Mouse (Mus musculus) midbrain, embryonic 14.5 days (tissue): Measurements from ENCODE around the gene Lrp1. TPM values are rescaled to one million over a fixed set of nuclear protein-coding genes. Genes with fewer than 3 reads are reported as not detected.

Experiments used
- ATAC-seq: fragments of 200-750 bp; cut with Nextera tagmentation; 2 replicates; pipeline ENCODE4 v1.8.0; 2017; ENCODE audit warnings: moderate number of reproducible peaks, moderate library complexity; ENCODE audit not compliant: low FRiP score, low TSS enrichment
- DNase-seq: peaks from one replicate; pipeline ENCODE4 v3.0.0-alpha.2; 2015
- H3K27ac ChIP-seq: fragments of 300-500 bp; sonication (generic); replicated peaks from 2 replicates; pipeline ENCODE4 v1.5.1; 2014; ENCODE audit warnings: mild to moderate bottlenecking, low read depth, low read length, moderate library complexity
- H3K27me3 ChIP-seq: fragments of 300-500 bp; sonication (generic); 2 replicates; pipeline ENCODE4 v1.6.1; 2014; ENCODE audit warnings: low read length, control low read depth, mixed read lengths; ENCODE audit not compliant: control insufficient read depth, insufficient read depth
- H3K36me3 ChIP-seq: fragments of 300-500 bp; sonication (generic); 2 replicates; pipeline ENCODE4 v1.6.1; 2014; ENCODE audit warnings: low read length, control low read depth; ENCODE audit not compliant: control insufficient read depth, insufficient read depth
- H3K4me1 ChIP-seq: fragments of 300-500 bp; sonication (generic); 2 replicates; pipeline ENCODE4 v1.6.1; 2014; ENCODE audit warnings: mild to moderate bottlenecking, antibody characterized with exemption, low read length, control low read depth; ENCODE audit not compliant: control insufficient read depth, insufficient read depth
- H3K4me2 ChIP-seq: fragments of 300-500 bp; sonication (generic); 2 replicates; pipeline ENCODE4 v1.6.1; 2014; ENCODE audit warnings: mild to moderate bottlenecking, low read length, moderate library complexity
- H3K4me3 ChIP-seq: fragments of 300-500 bp; sonication (generic); replicated peaks from 2 replicates; pipeline ENCODE4 v1.5.1; 2014; ENCODE audit warnings: low read depth, low read length
- H3K9ac ChIP-seq: fragments of 300-500 bp; sonication (generic); replicated peaks from 2 replicates; pipeline ENCODE4 v1.6.1; 2014; ENCODE audit warnings: mild to moderate bottlenecking, low read length, moderate library complexity
- H3K9me3 ChIP-seq: fragments of 300-500 bp; sonication (generic); 2 replicates; pipeline ENCODE4 v1.6.1; 2016; ENCODE audit warnings: low read length, control low read depth, mixed read lengths; ENCODE audit not compliant: control insufficient read depth
- WGBS: fragments of 180-500 bp; shearing (Covaris S2); extraction: QIAGEN DNeasy Blood & Tissue Kit; methylation state at CpG from one replicate; pipeline ENCODE4 v1.1.7; 2014; 5-methylcytosine and 5-hydroxymethylcytosine counted together
- polyA plus RNA-seq: library from polyadenylated mRNA; unstranded; fragments of >200 nt; fragmentation: Nextera tagmentation; extraction: Ambion mirVana; gene quantifications from 2 replicates; pipeline ENCODE4 v1.2.1, GENCODE M21; 2014

Gene Lrp1
- polyA plus RNA-seq, 1 experiment from 2014 or later = 131 TPM

- ATAC-seq = no peak
- peaks cover 45% of the 10 kb centered on the region for H3K36me3 ChIP-seq
- H3K27ac ChIP-seq = peak overlapping the region; percentile 26; the same call in 1 of the 2 replicates
- no peaks in the 10 kb centered on the region for H3K9me3 ChIP-seq
- peak overlapping the region; percentile 21; the same call in 1 of the 2 replicates for H3K4me2 ChIP-seq
- 22% methylated on average over 12 of the region's 12 CpGs for WGBS
- peak; percentile 24 for DNase-seq
- no peak overlapping the region for H3K4me3 ChIP-seq
- H3K9ac ChIP-seq = 0 out of 2 replicates have a peak overlapping the region, but pooled peaks have one; percentile 16
- no peaks in the 10 kb centered on the region for H3K27me3 ChIP-seq
- peaks cover 55% of the 10 kb centered on the region for H3K4me1 ChIP-seq
Observed at GRCm38 (mm10) chr10:127614236-127615033, 6.5 kb downstream of the Lrp1 start.

DNA sequence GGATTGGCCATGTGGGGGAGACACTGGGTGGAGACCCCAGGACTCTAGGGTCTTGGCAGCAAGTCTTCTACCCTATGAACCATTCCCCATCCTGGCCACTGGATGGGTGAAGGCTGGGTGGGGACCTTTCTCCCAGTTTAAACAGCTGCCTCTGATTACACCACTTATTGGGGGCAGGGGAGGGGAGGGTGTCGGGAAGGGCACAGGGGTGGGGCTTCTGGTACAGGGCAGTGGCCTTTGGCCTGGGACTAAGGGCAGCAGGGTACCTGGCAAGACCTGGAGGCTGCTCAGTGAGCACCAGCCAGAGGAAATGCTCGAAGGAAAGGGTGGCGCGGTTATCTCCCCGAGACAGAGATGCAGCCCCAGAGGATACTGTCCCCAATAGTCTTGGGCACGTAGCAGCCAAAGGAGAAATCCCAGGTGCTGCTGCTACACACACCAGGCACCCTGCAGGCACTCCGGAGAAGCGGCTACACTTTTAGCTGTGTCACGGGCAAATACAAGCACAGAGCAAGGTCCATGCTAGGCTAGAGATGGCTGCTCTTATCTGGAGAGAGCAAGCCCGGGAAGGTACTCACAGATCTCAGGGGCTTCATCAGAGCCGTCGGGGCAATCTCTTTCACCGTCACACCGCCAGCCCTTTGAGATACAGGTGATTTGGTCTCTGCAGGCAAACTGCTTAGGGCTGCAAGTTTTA is 8.7 kb downstream of the Lrp1 start:
- Histone ChIP-seq H3K4me1 (peaks cover 34% of the 10 kb centered on the region), H3K27me3 (no peaks in the 10 kb centered on the region), H3K9me3 (no peaks in the 10 kb centered on the region), H3K4me2 (no peak overlapping the region), H3K27ac (no peak overlapping the region), H3K4me3 (no peak overlapping the region), H3K9ac (no peak overlapping the region), H3K36me3 (peaks cover 63% of the 10 kb centered on the region)
- ATAC-seq (no peak), DNase-seq (no peak)
- 92% methylated on average over 14 of the region's 14 CpGs for WGBS

GRCm38 (mm10) chr10:127610066-127610415 is 10.9 kb downstream of the Lrp1 start:
- ATAC-seq = no peak
- Histone ChIP-seq H3K9me3 (no peaks in the 10 kb centered on the region), H3K27ac (no peak overlapping the region), H3K4me2 (no peak overlapping the region), H3K4me1 (peaks cover 12% of the 10 kb centered on the region), H3K9ac (no peak overlapping the region), H3K36me3 (peaks cover 81% of the 10 kb centered on the region), H3K27me3 (no peaks in the 10 kb centered on the region), H3K4me3 (no peak overlapping the region)
- 91% methylated on average over 9 of the region's 9 CpGs for WGBS
- DNase-seq = no peak

DNA sequence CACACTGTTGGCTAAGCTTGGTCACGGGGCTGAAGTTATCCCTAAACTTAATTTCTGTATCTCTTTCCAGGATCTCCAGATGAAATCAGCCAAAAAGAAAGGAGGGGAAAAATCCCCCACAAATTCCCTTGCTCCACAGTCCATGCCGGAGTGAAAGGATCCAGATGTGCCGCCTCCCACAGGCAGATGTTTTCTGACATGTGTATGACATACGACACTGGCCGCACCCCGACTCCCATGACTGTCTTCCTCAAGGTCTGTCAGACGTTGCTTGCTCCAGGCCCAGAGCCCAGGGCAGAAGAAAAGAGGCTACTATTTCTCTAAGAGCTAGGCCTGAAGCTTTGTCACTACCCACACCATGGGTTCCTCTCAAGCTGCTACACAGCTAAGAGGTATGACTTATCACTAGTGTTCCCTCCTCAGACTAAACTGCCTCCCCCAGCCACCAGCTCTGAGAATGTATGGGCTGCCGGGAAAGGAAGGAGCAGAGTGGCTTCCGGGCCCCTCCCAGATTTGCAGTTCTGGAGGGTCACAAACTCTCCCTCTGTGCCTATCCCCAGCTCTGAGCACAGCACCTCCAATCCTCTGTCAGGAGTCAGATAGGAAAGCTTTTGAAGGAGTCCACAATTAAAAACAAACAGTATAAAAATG is 11.4 kb downstream of the Lrp1 start:
- Histone ChIP-seq H3K36me3 (peaks cover 86% of the 10 kb centered on the region), H3K27me3 (no peaks in the 10 kb centered on the region), H3K4me2 (no peak overlapping the region), H3K9me3 (no peaks in the 10 kb centered on the region), H3K27ac (no peak overlapping the region), H3K9ac (no peak overlapping the region), H3K4me3 (no peak overlapping the region), H3K4me1 (peaks cover 7% of the 10 kb centered on the region)
- 88% methylated on average over 9 of the region's 9 CpGs for WGBS
- ATAC-seq = no peak
- no peak for DNase-seq

GRCm38 (mm10) chr10:127607059-127607458 is 13.9 kb downstream of the Lrp1 start:
- Histone ChIP-seq H3K4me2 (no peak overlapping the region), H3K27ac (no peak overlapping the region), H3K27me3 (no peaks in the 10 kb centered on the region), H3K36me3 (peaks cover 97% of the 10 kb centered on the region), H3K9ac (no peak overlapping the region), H3K4me1 (no peaks in the 10 kb centered on the region), H3K9me3 (no peaks in the 10 kb centered on the region), H3K4me3 (no peak overlapping the region)
- no peak for ATAC-seq
- DNase-seq = no peak
- WGBS = 91% methylated on average over 7 of the region's 7 CpGs

GRCm38 (mm10) chr10:127605756-127606155 is 15.2 kb downstream of the Lrp1 start:
- Histone ChIP-seq H3K27ac (no peak overlapping the region), H3K9ac (no peak overlapping the region), H3K9me3 (no peaks in the 10 kb centered on the region), H3K4me1 (no peaks in the 10 kb centered on the region), H3K4me2 (no peak overlapping the region), H3K27me3 (no peaks in the 10 kb centered on the region), H3K4me3 (no peak overlapping the region), H3K36me3 (peaks cover 98% of the 10 kb centered on the region)
- WGBS = 94% methylated on average over 9 of the region's 9 CpGs
- ATAC-seq (no peak), DNase-seq (no peak)

DNA sequence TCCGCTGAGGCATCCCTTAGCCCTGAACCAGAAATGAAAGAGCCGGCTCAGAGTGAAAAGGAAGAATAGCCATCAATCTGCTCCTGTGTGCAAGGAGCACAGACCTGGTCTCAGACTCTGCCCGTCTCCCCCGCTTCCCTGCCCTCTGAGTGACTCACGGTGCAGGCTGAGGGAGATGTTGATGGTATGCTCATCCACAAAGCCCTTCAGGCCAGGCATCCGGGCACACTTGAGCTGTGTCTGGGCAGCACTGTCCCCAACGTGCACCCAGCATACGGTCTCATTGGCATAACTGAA is 15.7 kb downstream of the Lrp1 start:
- DNase-seq = no peak
- H3K9ac ChIP-seq = no peak overlapping the region
- H3K36me3 ChIP-seq = peaks cover 98% of the 10 kb centered on the region
- no peaks in the 10 kb centered on the region for H3K4me1 ChIP-seq
- H3K4me2 ChIP-seq = no peak overlapping the region
- H3K27me3 ChIP-seq = no peaks in the 10 kb centered on the region
- H3K27ac ChIP-seq = no peak overlapping the region
- no peak for ATAC-seq
- H3K9me3 ChIP-seq = no peaks in the 10 kb centered on the region
- no peak overlapping the region for H3K4me3 ChIP-seq
- WGBS = 92% methylated on average over 8 of the region's 8 CpGs

DNA sequence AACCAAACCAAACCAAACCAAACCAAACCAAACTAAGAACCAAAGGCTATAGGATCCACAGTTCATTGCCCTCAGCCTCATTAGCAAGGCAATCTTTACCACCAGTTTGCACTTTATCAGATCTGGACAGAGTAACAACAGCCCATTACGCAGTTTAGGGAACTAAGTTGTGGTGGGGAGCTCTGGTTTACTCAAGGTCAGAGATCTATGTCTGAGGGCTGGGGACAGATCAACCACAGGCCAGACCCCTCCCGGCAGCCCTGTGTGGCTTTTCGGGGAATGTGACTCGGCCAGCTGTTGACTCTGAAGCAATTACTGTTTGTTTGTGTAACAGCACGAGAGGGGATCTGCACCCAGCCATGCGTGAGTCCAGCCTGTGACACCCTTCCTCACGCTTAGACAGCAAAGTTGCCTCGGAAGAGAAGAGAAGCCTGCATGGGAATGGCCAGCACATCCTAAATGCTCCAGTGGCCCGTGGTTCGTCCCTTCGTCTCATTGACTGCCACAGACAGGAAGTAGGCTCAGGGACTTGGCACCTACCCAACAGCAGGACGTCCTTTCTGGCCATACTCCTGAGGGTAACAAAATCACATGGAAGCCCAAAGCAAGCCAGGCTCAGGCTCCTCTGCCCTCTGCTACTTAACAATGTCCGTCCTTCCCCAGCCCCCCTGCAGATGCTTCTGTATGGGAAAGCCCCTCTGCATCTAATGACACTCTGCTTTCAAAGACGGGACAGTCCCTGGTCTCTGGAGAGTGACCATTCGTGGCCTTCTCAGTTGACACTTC is 16.3 kb downstream of the Lrp1 start:
- DNase-seq = no peak
- WGBS = 82% methylated on average over 15 of the region's 15 CpGs

More for the DNA sequence above, 16.3 kb downstream of the Lrp1 start:
- H3K9me3 ChIP-seq = no peaks in the 10 kb centered on the region
- no peak overlapping the region for H3K9ac ChIP-seq
- H3K4me1 ChIP-seq = no peaks in the 10 kb centered on the region
- ATAC-seq = no peak
- H3K27me3 ChIP-seq = no peaks in the 10 kb centered on the region
- H3K27ac ChIP-seq = no peak overlapping the region
- H3K36me3 ChIP-seq = peaks cover 98% of the 10 kb centered on the region
- H3K4me3 ChIP-seq = no peak overlapping the region
- H3K4me2 ChIP-seq = no peak overlapping the region
